ENCODE assay signal across 21 mouse cellular contexts in genomic region chr5:134304639-134305038, GRCm38 (mm10). TPM values are rescaled to one million over a fixed set of nuclear protein-coding genes. Genes with fewer than 3 reads are reported as not detected.
DNase-seq lines count a peak whose midpoint lies in the region; ATAC-seq and TF ChIP-seq lines count a peak whose summit lies in the region.
"Had no signal": no experiment of that assay in that cellular context is flagged by ENCODE, and none has a peak within 500 bp of the region (broad histone marks: within the 10 kb centered on the region; RNA-seq: fewer than 3 reads in every experiment).

No protein-coding gene starts in this region.

- H3K9ac ChIP-seq in embryonic facial prominence, embryonic 12.5 days = no peak overlapping the region
- no peak overlapping the region for H3K9ac ChIP-seq in intestine, postnatal 0 days (ENCODE audit: low read depth, low read length)
- no peak overlapping the region for H3K9ac ChIP-seq in intestine, embryonic 16.5 days (ENCODE audit: low read depth, low read length)
- H3K9ac ChIP-seq: embryonic facial prominence, embryonic 15.5 days; heart, embryonic 13.5 days; hindbrain, embryonic 14.5 days; kidney, embryonic 15.5 days; limb, embryonic 12.5 days had no signal

- no peak for TF ChIP-seq CTCF in intestine, postnatal 0 days (IDR thresholded peaks at IDR 0.05; ENCODE audit: low read depth)

- 0 out of 2 replicates have a peak, but pooled peaks cover 3% of the 10 kb centered on the region for H3K9me3 ChIP-seq in embryonic facial prominence, embryonic 12.5 days
- H3K9me3 ChIP-seq in embryonic facial prominence, embryonic 10.5 days = peaks cover 9% of the 10 kb centered on the region; the same call in 1 of the 2 replicates
- H3K9me3 ChIP-seq in intestine, postnatal 0 days (ENCODE audit: control insufficient read depth) = no peaks in the 10 kb centered on the region
- H3K9me3 ChIP-seq in intestine, embryonic 16.5 days (ENCODE audit: control insufficient read depth, low read length) = no peaks in the 10 kb centered on the region
- H3K9me3 ChIP-seq: embryonic facial prominence, embryonic 15.5 days; kidney, embryonic 15.5 days had no signal

- H3K36me3 ChIP-seq in embryonic facial prominence, embryonic 12.5 days = peaks cover 70% of the 10 kb centered on the region
- H3K36me3 ChIP-seq in embryonic facial prominence, embryonic 10.5 days (replicated peaks) = peaks cover 100% of the 10 kb centered on the region
- H3K36me3 ChIP-seq in intestine, postnatal 0 days (ENCODE audit: control insufficient read depth, insufficient read depth) = peaks cover 42% of the 10 kb centered on the region
- peaks cover 27% of the 10 kb centered on the region for H3K36me3 ChIP-seq in intestine, embryonic 16.5 days (ENCODE audit: control insufficient read depth, insufficient read depth, low read length)

- H3K4me1 ChIP-seq in embryonic facial prominence, embryonic 12.5 days = no peaks in the 10 kb centered on the region; the same call in 1 of the 2 replicates
- 0 out of 2 replicates have a peak, but pooled peaks cover 8% of the 10 kb centered on the region for H3K4me1 ChIP-seq in embryonic facial prominence, embryonic 10.5 days
- H3K4me1 ChIP-seq in intestine, postnatal 0 days (replicated peaks; ENCODE audit: control insufficient read depth, insufficient read depth, low read length) = no peaks in the 10 kb centered on the region
- H3K4me1 ChIP-seq in intestine, embryonic 16.5 days (ENCODE audit: control insufficient read depth, insufficient read depth, low read length) = peaks cover 7% of the 10 kb centered on the region; the same call in 1 of the 2 replicates
- H3K4me1 ChIP-seq: kidney, embryonic 15.5 days; limb, embryonic 12.5 days had no signal

- DNase-seq in embryonic facial prominence, embryonic 10.5 days (ENCODE audit: low spot score) = no peak
- DNase-seq in MN1 (ENCODE audit: low spot score) = peak; percentile 38
- peak; percentile 39 to 48 for DNase-seq in layer of hippocampus, postnatal 36 days
- DNase-seq in cerebellum, adult 9-10 months = no peak
- no peak for DNase-seq in adipocyte (ENCODE audit: low spot score)
- DNase-seq: adrenal gland, postnatal 25 days; cerebellum, adult 11-12 months; heart, adult 18-20 months; kidney, postnatal 4 days; lung, postnatal 14 days; midbrain, embryonic 14.5 days; right cerebral cortex, postnatal 14 days had no signal

- peak overlapping the region; percentile 64 for H3K27ac ChIP-seq in embryonic facial prominence, embryonic 12.5 days
- H3K27ac ChIP-seq in embryonic facial prominence, embryonic 10.5 days (replicated peaks) = no peak overlapping the region
- H3K27ac ChIP-seq in intestine, postnatal 0 days (ENCODE audit: low read depth, low read length) = peak overlapping the region; percentile 21; the same call in 1 of the 2 replicates
- H3K27ac ChIP-seq in intestine, embryonic 16.5 days (ENCODE audit: low read length) = no peak overlapping the region
- H3K27ac ChIP-seq: embryonic facial prominence, embryonic 15.5 days; heart, embryonic 13.5 days; hindbrain, embryonic 14.5 days; limb, embryonic 12.5 days had no signal

- no peak for ATAC-seq in embryonic facial prominence, embryonic 12.5 days (ENCODE audit: insufficient number of reproducible peaks, insufficient read depth, low FRiP score, low TSS enrichment)
- no peak for ATAC-seq in intestine, postnatal 0 days
- ATAC-seq in intestine, embryonic 16.5 days = no peak

- H3K4me2 ChIP-seq in embryonic facial prominence, embryonic 12.5 days (replicated peaks) = no peak overlapping the region
- no peak overlapping the region for H3K4me2 ChIP-seq in intestine, postnatal 0 days (replicated peaks; ENCODE audit: low read depth)
- H3K4me2 ChIP-seq in intestine, embryonic 16.5 days (ENCODE audit: low read depth, low read length) = no peak overlapping the region
- H3K4me2 ChIP-seq: embryonic facial prominence, embryonic 15.5 days; heart, embryonic 13.5 days; hindbrain, embryonic 14.5 days; kidney, embryonic 15.5 days; limb, embryonic 12.5 days had no signal

- no peaks in the 10 kb centered on the region for H3K27me3 ChIP-seq in embryonic facial prominence, embryonic 12.5 days
- no peaks in the 10 kb centered on the region for H3K27me3 ChIP-seq in embryonic facial prominence, embryonic 10.5 days (replicated peaks; ENCODE audit: low read depth, poor library complexity, severe bottlenecking)
- no peaks in the 10 kb centered on the region for H3K27me3 ChIP-seq in intestine, postnatal 0 days (replicated peaks; ENCODE audit: control insufficient read depth, insufficient read depth, low read length)
- no peaks in the 10 kb centered on the region for H3K27me3 ChIP-seq in intestine, embryonic 16.5 days (replicated peaks; ENCODE audit: control insufficient read depth, insufficient read depth, low read length)
- H3K27me3 ChIP-seq: embryonic facial prominence, embryonic 15.5 days; heart, embryonic 13.5 days; kidney, embryonic 15.5 days; limb, embryonic 12.5 days; megakaryocyte, embryonic 14.5 days had no signal

- H3K4me3 ChIP-seq in embryonic facial prominence, embryonic 12.5 days = 0 out of 2 replicates have a peak overlapping the region, but pooled peaks have one; percentile 1
- H3K4me3 ChIP-seq in embryonic facial prominence, embryonic 10.5 days = no peak overlapping the region
- no peak overlapping the region for H3K4me3 ChIP-seq in intestine, postnatal 0 days (ENCODE audit: low read depth, low read length)
- no peak overlapping the region for H3K4me3 ChIP-seq in intestine, embryonic 16.5 days (ENCODE audit: low read length)
- H3K4me3 ChIP-seq: embryonic facial prominence, embryonic 15.5 days; heart, embryonic 13.5 days; kidney, embryonic 15.5 days; limb, embryonic 12.5 days; megakaryocyte, embryonic 14.5 days had no signal

- 51% methylated on average over 6 of the region's 6 CpGs for WGBS in embryonic facial prominence, embryonic 12.5 days
- 79% methylated on average over 6 of the region's 6 CpGs for WGBS in embryonic facial prominence, embryonic 10.5 days
- 80% methylated on average over 6 of the region's 6 CpGs for WGBS in intestine, postnatal 0 days
- 66% methylated on average over 6 of the region's 6 CpGs for WGBS in intestine, embryonic 16.5 days

RNA-seq across cellular contexts. Expression of gene Gtf2i, which starts 9.9 kb away (rescaled TPM):
- polyA plus RNA-seq in embryonic facial prominence, embryonic 12.5 days (2016; fragmentation: Nextera tagmentation; extraction: Ambion mirVana) = 227 and 232 TPM in 2 replicates
- 200 and 207 TPM in 2 replicates for polyA plus RNA-seq in embryonic facial prominence, embryonic 10.5 days (2016; fragmentation: Nextera tagmentation; extraction: Ambion mirVana)
- 53.4 and 62.6 TPM in 2 replicates for polyA plus RNA-seq in intestine, postnatal 0 days (2015; fragmentation: Nextera tagmentation; extraction: Ambion mirVana)
- 86.7 and 91.5 TPM in 2 replicates for polyA plus RNA-seq in intestine, embryonic 16.5 days (2015; fragmentation: Nextera tagmentation; extraction: Ambion mirVana)
- total RNA-seq in layer of hippocampus, postnatal 36 days (2021) = 100 to 1,000 TPM; 215 to 234 TPM

Comparison
In these comparisons a context has a peak if more than half of its experiments do, and no peak if none do; other contexts are left out.
1. H3K27ac ChIP-seq: peak in embryonic facial prominence, embryonic 12.5 days (single experiment) and intestine, postnatal 0 days (single experiment); none in embryonic facial prominence, embryonic 10.5 days (single experiment) and intestine, embryonic 16.5 days (single experiment).
2. DNase-seq: peak in MN1 (single experiment) and layer of hippocampus, postnatal 36 days (2 of 2); none in embryonic facial prominence, embryonic 10.5 days (single experiment), cerebellum, adult 9-10 months (single experiment) and adipocyte (single experiment).